Mouse (Mus musculus) 3T3-L1 (cell line): ENCODE measurements around the gene Rab40c.
"Not testable (repeated sequence)": the region's sequence is repeated elsewhere in the genome, so short reads cannot be mapped to it uniquely, and the experiment has no call there.

Experiments
- DNase-seq: peaks from one replicate; pipeline ENCODE4 v3.0.0-alpha.2; 2015; ENCODE audit warnings: low read depth, low spot score

Gene Rab40c

GRCm38 (mm10) chr17:25875171-25876136, 44.1 kb downstream of the Rab40c start:
- peak; percentile 90 for DNase-seq

- peak; percentile 96 for DNase-seq
Observed at GRCm38 (mm10) chr17:25874721-25875170, 44.8 kb downstream of the Rab40c start, which contains the start of gene Mettl26. Gene Mettl26 (plus strand): TSS chr17:25875074.

GRCm38 (mm10) chr17:25874148-25874720, 45.3 kb downstream of the Rab40c start:
- DNase-seq, result peak; percentile 32

- no peak for DNase-seq
Observed at GRCm38 (mm10) chr17:25873405-25874147, 46.0 kb downstream of the Rab40c start.

GRCm38 (mm10) chr17:25872676-25873075, 46.9 kb downstream of the Rab40c start:
- DNase-seq, result no peak

- DNase-seq, result not testable (repeated sequence)
Observed at GRCm38 (mm10) chr17:25871566-25871965, 48.0 kb downstream of the Rab40c start.

GRCm38 (mm10) chr17:25869954-25870353, 49.6 kb downstream of the Rab40c start:
- DNase-seq, result no peak

- no peak for DNase-seq
Observed at GRCm38 (mm10) chr17:25869498-25869897, 50.0 kb downstream of the Rab40c start.

- peak; percentile 78 for DNase-seq
Observed at GRCm38 (mm10) chr17:25868601-25869191, 50.8 kb downstream of the Rab40c start, which contains the start of gene Mcrip2. Gene Mcrip2 (minus strand): TSS chr17:25868764.

GRCm38 (mm10) chr17:25867836-25868600, 51.5 kb downstream of the Rab40c start:
- DNase-seq, result peak; percentile 48

- no peak for DNase-seq
Observed at GRCm38 (mm10) chr17:25867509-25867835, 52.1 kb downstream of the Rab40c start.

- DNase-seq, result no peak
Observed at GRCm38 (mm10) chr17:25866172-25866571, 53.4 kb downstream of the Rab40c start.

- no peak for DNase-seq
Observed at GRCm38 (mm10) chr17:25865288-25865687, 54.2 kb downstream of the Rab40c start.

GRCm38 (mm10) chr17:25864311-25864710, 55.2 kb downstream of the Rab40c start:
- no peak for DNase-seq

GRCm38 (mm10) chr17:25863681-25864080, 55.8 kb downstream of the Rab40c start:
- no peak for DNase-seq

- no peak for DNase-seq
Observed at GRCm38 (mm10) chr17:25861704-25862612, 57.6 kb downstream of the Rab40c start.

GRCm38 (mm10) chr17:25860832-25861703, 58.5 kb downstream of the Rab40c start, which contains the start of gene Wdr90:
Gene Wdr90 (minus strand): TSS chr17:25861501.
- DNase-seq, result peak; percentile 94

- no peak for DNase-seq
Observed at GRCm38 (mm10) chr17:25860229-25860628, 59.3 kb downstream of the Rab40c start.
